Mouse (Mus musculus): ENCODE results near the gene Faap100. TPM values are rescaled to one million over a fixed set of nuclear protein-coding genes. Genes with fewer than 3 reads are reported as not detected.

Faap100 gene
- polyA plus RNA-seq, 1 experiment from 2014 or later: 47.3 TPM

DNA sequence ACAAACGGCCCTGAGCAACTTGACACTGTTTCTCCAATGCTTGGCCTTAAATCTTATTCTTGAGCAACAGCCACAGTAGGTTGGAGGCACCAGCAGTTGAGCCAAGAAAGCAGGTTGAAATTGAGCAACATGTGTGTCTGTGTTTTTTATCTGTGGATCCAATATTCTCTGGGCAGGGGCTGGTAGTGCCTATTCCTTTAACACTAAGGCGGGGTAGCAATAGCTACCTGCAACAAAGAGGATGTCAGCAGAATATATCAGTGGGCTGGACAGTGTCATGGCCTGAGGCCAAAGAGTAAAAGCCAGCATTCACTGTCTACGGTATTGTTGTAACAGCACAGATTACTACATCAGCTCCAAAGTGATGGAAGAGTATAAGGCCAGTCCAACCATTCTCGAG, 17.1 kb upstream of the Faap100 start:
- Histone ChIP-seq H3K4me2 (no peak overlapping the region), H3K4me1 (no peaks in the 10 kb centered on the region), H3K36me3 (replicated peaks) (peaks cover 66% of the 10 kb centered on the region), H3K4me3 (replicated peaks) (no peak overlapping the region), H3K9me3 (no peaks in the 10 kb centered on the region), H3K27me3 (no peaks in the 10 kb centered on the region), H3K27ac (no peak overlapping the region), H3K9ac (no peak overlapping the region)
- no peak for ATAC-seq (ENCODE audit: low FRiP score)
- 93% methylated on average over 4 of the region's 4 CpGs for WGBS

DNA sequence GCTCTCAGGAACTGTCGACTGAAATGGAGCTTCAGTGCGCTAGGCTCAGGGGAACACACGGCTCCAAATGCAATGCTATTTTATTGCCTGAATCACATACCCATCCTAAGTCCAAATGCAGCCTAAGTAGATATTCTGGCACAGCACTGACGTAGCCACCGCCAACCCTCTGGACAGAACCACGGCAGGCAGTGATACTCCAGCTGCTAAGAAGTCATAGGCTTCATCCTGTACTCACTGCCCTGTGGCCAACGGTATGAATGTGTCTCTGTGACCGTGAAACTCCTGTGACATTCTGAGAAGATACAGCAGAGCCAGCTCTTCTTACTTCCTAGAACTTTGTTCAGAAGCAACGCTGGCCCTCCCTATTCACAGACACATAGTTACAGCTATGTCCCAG, 10.0 kb upstream of the Faap100 start:
- Histone ChIP-seq H3K27me3 (no peaks in the 10 kb centered on the region), H3K4me1 (no peaks in the 10 kb centered on the region), H3K9me3 (no peaks in the 10 kb centered on the region), H3K36me3 (replicated peaks) (peaks cover 74% of the 10 kb centered on the region), H3K9ac (no peak overlapping the region), H3K27ac (no peak overlapping the region), H3K4me2 (no peak overlapping the region), H3K4me3 (replicated peaks) (no peak overlapping the region)
- 96% methylated on average over 9 of the region's 9 CpGs for WGBS
- ATAC-seq (ENCODE audit: low FRiP score): no peak

DNA sequence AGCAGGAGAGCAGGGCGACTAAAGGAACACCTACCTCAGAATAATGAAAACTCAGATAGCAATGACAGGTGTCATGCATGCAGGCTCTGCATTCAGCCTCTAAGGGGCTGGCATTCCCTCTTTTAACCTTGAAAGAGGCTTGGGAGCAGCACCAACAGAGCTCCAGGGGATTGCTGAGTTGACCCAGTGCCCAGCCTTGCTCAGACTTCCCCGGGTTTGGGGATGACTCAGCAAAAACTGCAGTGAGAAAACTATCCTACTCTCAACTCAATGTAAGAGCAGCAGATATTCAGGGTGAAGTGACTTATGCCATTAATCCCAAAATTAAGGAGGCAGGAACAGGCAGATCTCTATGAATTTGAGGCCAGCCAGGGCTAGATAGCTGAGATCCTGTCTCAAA, 8.6 kb upstream of the Faap100 start:
- WGBS: 76% methylated on average over 2 of the region's 2 CpGs
- H3K9me3 ChIP-seq: no peaks in the 10 kb centered on the region
- ATAC-seq (ENCODE audit: low FRiP score): no peak
- no peak overlapping the region for H3K27ac ChIP-seq
- H3K4me2 ChIP-seq: no peak overlapping the region
- H3K27me3 ChIP-seq: no peaks in the 10 kb centered on the region
- no peaks in the 10 kb centered on the region for H3K4me1 ChIP-seq
- H3K36me3 ChIP-seq (replicated peaks): peaks cover 77% of the 10 kb centered on the region
- no peak overlapping the region for H3K4me3 ChIP-seq (replicated peaks)
- H3K9ac ChIP-seq: no peak overlapping the region

DNA sequence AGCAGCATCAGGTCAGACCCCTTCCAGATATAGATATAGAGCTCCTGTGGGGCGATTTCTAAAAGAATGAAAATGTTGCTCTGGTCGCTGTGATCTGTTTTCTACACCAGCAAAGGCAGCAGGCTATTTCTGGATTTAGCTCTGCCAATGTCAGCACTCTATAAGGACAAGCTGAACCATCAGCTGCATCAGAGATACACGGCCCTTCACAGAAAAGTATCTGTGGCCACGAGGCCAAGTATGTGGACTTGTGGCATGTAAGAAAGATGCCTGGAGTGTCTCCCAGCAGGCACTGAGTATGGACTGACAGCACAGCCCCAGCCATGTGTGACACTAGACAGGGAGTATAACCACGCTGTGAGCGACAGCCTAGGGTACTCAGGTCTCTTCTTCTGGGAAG, 8.1 kb upstream of the Faap100 start:
- Histone ChIP-seq H3K27me3 (no peaks in the 10 kb centered on the region), H3K9me3 (no peaks in the 10 kb centered on the region), H3K9ac (no peak overlapping the region), H3K36me3 (replicated peaks) (peaks cover 80% of the 10 kb centered on the region), H3K27ac (no peak overlapping the region), H3K4me2 (no peak overlapping the region), H3K4me1 (no peaks in the 10 kb centered on the region), H3K4me3 (replicated peaks) (no peak overlapping the region)
- ATAC-seq (ENCODE audit: low FRiP score): no peak
- 92% methylated on average over 6 of the region's 6 CpGs for WGBS

DNA sequence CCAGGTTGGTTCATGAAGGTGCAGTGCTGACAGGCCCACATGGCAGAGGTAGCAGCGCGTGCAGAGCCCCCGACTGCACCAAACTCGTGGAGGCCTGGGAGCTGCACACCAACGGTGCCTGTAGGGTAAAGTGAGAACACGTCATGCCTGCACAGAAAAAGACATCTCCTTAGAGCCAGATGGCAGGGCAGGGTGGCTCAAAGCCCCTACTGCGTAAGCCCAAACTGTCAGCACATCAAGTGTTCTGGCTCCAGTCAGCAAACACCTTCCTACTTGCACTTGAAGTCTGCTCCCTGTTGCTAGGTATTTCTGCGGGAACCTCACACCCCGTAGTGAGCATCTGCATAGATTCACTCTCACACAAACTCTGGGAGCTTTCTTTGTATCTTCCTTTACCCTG, 3.9 kb upstream of the Faap100 start:
- H3K4me2 ChIP-seq: no peak overlapping the region
- WGBS: 96% methylated on average over 9 of the region's 9 CpGs
- peaks cover 74% of the 10 kb centered on the region for H3K36me3 ChIP-seq (replicated peaks)
- H3K27ac ChIP-seq: no peak overlapping the region
- H3K27me3 ChIP-seq: no peaks in the 10 kb centered on the region
- H3K9ac ChIP-seq: no peak overlapping the region
- no peaks in the 10 kb centered on the region for H3K9me3 ChIP-seq
- H3K4me3 ChIP-seq (replicated peaks): no peak overlapping the region
- no peak for ATAC-seq (ENCODE audit: low FRiP score)
- peaks cover 17% of the 10 kb centered on the region for H3K4me1 ChIP-seq

DNA sequence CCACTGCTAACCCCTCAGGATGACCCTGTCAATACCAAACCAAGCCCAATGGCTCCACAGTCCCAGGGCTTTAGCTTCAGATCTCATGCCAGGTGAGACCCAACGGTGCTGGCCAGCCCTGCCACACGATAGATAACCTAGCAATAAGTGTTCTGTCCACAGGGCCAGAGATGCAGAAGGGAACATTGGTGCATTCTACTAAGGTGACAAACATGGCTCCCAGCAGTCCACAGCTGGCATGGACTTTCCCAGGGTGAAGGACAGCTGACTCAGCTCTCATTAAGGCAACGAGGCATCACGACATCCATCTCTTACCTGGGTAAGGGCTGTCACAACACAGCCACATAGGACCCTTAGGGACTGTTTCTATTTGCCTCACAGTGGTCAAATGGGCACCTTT, 2.6 kb upstream of the Faap100 start:
- 95% methylated on average over 4 of the region's 4 CpGs for WGBS
- peaks cover 24% of the 10 kb centered on the region for H3K4me1 ChIP-seq

DNA sequence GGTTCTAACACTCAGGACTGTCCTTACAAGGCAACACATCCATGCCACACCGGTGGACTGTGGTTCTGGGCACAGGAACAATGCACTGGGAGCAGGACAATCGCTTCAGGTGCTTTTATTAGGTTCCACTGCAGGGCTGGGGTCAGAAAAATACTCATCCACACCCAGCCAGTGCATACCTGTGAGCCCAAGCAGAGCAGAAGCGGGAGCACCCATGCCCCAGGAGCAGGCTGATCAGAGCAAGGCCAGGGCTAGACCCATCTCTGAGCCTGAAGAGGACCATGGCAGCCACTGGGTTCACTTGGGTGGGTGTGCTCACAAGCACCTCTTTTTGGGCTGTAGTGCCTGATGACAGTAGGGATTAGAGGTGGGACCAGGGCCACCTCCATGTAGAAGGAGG, 1.7 kb upstream of the Faap100 start:
- Histone ChIP-seq H3K4me3 (replicated peaks) (no peak overlapping the region), H3K4me1 (peaks cover 24% of the 10 kb centered on the region), H3K4me2 (no peak overlapping the region), H3K9ac (no peak overlapping the region), H3K36me3 (replicated peaks) (peaks cover 69% of the 10 kb centered on the region), H3K27me3 (no peaks in the 10 kb centered on the region), H3K9me3 (no peaks in the 10 kb centered on the region), H3K27ac (no peak overlapping the region)
- WGBS: 99% methylated on average over 3 of the region's 3 CpGs
- no peak for ATAC-seq (ENCODE audit: low FRiP score)

More for the DNA sequence above, 2.6 kb upstream of the Faap100 start:
- Histone ChIP-seq H3K9me3 (no peaks in the 10 kb centered on the region), H3K36me3 (replicated peaks) (peaks cover 73% of the 10 kb centered on the region), H3K27me3 (no peaks in the 10 kb centered on the region), H3K27ac (no peak overlapping the region), H3K4me2 (no peak overlapping the region), H3K9ac (no peak overlapping the region), H3K4me3 (replicated peaks) (no peak overlapping the region)
- no peak for ATAC-seq (ENCODE audit: low FRiP score)

DNA sequence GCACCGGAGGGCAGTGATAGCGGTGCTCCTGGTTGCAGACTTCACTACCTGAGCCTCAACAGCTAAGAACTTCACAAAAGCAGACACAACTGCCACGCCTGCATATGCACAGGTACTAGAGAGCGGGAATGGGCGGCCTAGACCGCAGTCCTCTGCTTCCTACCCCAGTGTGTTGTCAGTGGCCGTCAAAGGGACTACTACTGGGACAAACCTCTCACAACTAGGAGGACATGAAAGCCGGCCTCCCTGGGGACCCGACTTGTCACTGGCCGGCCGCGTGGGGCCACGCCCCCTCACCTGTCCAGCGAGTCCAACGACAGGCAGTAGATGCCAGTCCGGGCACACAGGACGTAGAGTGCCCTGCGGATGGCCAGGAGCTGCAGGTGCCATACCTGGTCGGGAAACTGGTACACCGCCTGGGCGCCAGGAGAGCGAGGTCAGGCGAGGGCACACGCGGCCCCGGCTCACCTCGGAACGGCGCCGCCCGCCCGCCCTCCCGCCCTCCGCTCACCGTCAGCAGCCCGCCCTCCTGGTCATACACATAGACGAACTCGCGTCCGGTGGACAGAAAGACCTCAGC, 443 bp downstream of the Faap100 start:
- Histone ChIP-seq H3K4me2 (peak overlapping the region; percentile 99), H3K27me3 (no peaks in the 10 kb centered on the region), H3K4me1 (peaks cover 24% of the 10 kb centered on the region), H3K4me3 (replicated peaks) (peak overlapping the region; percentile 88), H3K9ac (peak overlapping the region; percentile 85), H3K27ac (peak overlapping the region; percentile 76), H3K9me3 (no peaks in the 10 kb centered on the region), H3K36me3 (replicated peaks) (peaks cover 69% of the 10 kb centered on the region)
- ATAC-seq (ENCODE audit: low FRiP score): peak; percentile 32
- 3% methylated on average over 40 of the region's 40 CpGs for WGBS

DNA sequence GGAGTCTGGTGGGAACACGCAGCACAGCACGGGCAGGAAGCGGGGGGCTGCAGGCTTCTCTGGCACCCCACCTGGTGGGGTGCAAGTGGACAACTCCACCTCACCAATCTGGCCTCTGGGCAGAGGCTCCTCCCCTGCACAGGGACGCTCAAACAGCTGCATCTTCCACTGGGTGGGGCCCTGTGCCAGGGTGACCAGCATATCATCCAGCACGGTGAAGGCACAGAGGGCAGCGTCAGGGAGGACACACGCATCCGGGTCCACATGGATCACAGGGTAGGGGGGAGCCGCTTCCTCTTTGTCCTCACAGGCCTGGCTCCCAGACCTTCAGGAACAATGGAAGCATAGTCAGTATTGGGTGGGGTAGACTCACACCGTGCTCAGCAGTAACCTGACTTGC, 1.2 kb downstream of the Faap100 start:
- 72% methylated on average over 10 of the region's 10 CpGs for WGBS
- Histone ChIP-seq H3K27ac (no peak overlapping the region), H3K9ac (peak overlapping the region; percentile 85), H3K4me3 (replicated peaks) (peak overlapping the region; percentile 88), H3K4me1 (peaks cover 24% of the 10 kb centered on the region), H3K36me3 (replicated peaks) (peaks cover 69% of the 10 kb centered on the region), H3K4me2 (peak overlapping the region; percentile 99), H3K9me3 (no peaks in the 10 kb centered on the region), H3K27me3 (no peaks in the 10 kb centered on the region)
- no peak for ATAC-seq (ENCODE audit: low FRiP score)

DNA sequence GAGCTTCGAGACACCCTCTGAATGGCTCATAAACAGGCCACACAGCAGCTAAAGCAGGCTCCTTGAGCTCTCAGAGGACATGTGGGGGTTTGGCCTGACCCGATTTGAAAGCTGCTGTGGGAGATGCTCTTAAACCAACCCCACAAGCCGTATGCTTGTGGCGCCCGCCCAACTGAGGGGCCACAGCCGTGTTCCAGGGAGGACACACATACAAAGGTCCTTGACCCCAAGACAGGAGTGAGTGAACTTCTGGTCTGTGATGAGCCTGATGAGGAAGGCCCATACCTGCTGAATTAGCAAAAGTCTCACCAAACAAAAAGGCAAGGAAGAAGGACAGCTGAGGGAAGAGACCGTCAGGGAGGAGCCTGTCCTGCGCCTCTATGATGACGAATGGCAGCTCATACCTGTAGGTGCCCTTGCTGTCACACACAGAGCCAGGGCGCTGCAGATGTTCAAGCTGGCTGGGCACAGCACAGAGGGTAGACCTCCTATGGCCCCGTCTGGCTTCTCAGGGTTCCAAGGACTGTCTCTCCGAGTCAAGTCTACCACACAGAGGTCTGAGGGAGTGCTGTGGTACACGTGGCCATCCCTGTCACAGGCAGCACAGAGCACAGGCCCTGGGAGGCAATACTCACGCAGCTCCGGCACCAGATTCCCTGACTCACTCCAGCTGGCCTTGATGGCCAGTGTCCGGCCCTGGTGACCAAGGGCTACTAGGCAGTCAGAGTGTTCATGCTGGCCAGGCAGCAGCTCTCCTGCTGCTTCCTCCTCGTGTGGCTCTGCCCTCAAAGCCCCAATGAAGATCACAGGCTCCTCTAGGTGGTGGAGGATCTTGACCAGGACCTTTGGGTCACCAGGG, 2.0 kb downstream of the Faap100 start:
- H3K27me3 ChIP-seq: no peaks in the 10 kb centered on the region
- 87% methylated on average over 17 of the region's 17 CpGs for WGBS
- peaks cover 69% of the 10 kb centered on the region for H3K36me3 ChIP-seq (replicated peaks)
- peak overlapping the region; percentile 99; the same call in 1 of the 2 replicates for H3K4me2 ChIP-seq
- H3K9me3 ChIP-seq: no peaks in the 10 kb centered on the region
- H3K9ac ChIP-seq: no peak overlapping the region
- H3K4me1 ChIP-seq: peaks cover 24% of the 10 kb centered on the region
- no peak for ATAC-seq (ENCODE audit: low FRiP score)
- no peak overlapping the region for H3K4me3 ChIP-seq (replicated peaks)
- H3K27ac ChIP-seq: no peak overlapping the region

DNA sequence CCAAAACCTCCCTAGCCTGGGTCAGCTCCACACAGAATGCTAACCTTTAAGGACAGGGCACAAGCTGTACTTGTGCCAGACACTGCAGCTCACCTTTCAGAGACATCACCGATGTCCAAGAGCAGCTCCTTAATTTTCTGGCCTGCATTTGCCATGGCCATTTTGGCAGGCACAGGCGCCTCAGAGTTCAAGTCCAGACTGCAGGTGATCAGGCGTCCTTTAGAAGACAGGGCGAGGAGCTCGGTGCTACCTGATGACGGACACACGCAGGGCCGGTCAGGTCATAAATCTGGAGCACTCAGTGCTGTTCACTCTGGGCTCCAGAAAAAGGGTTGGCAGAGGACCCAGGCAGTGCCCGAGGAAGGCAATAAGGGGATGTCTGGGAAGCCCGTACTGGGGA, 3.2 kb downstream of the Faap100 start:
- WGBS: 95% methylated on average over 10 of the region's 10 CpGs
- Histone ChIP-seq H3K4me1 (peaks cover 24% of the 10 kb centered on the region), H3K9ac (no peak overlapping the region), H3K27ac (no peak overlapping the region), H3K4me2 (no peak overlapping the region), H3K27me3 (no peaks in the 10 kb centered on the region), H3K36me3 (replicated peaks) (peaks cover 65% of the 10 kb centered on the region), H3K9me3 (no peaks in the 10 kb centered on the region), H3K4me3 (replicated peaks) (no peak overlapping the region)
- no peak for ATAC-seq (ENCODE audit: low FRiP score)

DNA sequence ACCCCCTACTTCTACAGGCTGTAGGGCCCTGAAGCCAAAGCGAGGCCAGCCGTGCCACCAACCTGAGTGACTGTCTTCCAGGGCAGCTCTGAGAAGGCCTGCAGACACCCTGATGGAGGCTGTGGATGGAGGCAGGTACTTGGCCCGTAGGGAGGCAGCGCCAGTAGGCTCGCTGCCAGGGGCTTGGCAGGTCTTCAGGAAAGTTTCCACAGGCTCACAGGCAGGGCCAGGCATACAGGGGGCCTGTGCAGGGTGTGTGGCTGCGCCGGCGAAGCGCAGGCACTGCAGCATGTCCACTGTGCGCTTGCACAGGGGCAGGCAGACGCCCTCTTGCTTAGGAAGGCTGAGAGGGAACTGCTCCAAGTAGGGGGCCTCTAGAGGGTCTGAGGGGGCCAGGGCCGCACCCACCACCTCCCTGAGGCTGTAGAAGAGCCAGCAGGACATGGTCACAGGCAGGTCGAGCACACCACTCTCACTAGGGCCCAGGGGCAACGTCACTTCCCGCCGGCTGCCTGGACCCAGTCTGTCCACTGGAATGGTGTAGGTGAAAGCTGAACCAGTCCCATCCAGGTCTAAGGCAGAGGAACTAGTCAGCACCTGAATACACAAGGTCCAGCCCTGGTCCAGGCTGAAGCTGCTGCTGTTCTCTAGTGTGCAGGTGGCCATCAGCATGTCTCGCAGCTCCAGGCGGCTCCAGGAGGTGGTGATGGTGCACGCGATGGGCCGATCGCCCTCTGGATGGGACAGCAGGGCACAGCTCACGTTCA, 4.6 kb downstream of the Faap100 start:
- Histone ChIP-seq H3K4me1 (peaks cover 25% of the 10 kb centered on the region), H3K4me3 (replicated peaks) (no peak overlapping the region), H3K36me3 (replicated peaks) (peaks cover 73% of the 10 kb centered on the region), H3K9ac (no peak overlapping the region), H3K27ac (no peak overlapping the region), H3K27me3 (no peaks in the 10 kb centered on the region), H3K4me2 (no peak overlapping the region), H3K9me3 (no peaks in the 10 kb centered on the region)
- ATAC-seq (ENCODE audit: low FRiP score): no peak
- 90% methylated on average over 23 of the region's 23 CpGs for WGBS
